ENCODE assay signal across 9 mouse cellular contexts in genomic region chr11:32141627-32142586, GRCm38 (mm10). TPM values are rescaled to one million over a fixed set of nuclear protein-coding genes. Genes with fewer than 3 reads are reported as not detected.
DNase-seq lines count a peak whose midpoint lies in the region; ATAC-seq lines count a peak whose summit lies in the region.
"Had no signal": no experiment of that assay in that cellular context is flagged by ENCODE, and none has a peak within 500 bp of the region (broad histone marks: within the 10 kb centered on the region; RNA-seq: fewer than 3 reads in every experiment).

No protein-coding gene starts in this region.

- WGBS in forebrain, embryonic 14.5 days: 27% methylated on average over 15 of the region's 15 CpGs
- WGBS in limb, embryonic 10.5 days: 32% methylated on average over 15 of the region's 15 CpGs
- WGBS in neural tube, embryonic 15.5 days: 29% methylated on average over 15 of the region's 15 CpGs
- 66% methylated on average over 15 of the region's 15 CpGs for WGBS in liver, embryonic 12.5 days (ENCODE audit: insufficient replicate concordance)

- H3K9me3 ChIP-seq in forebrain, embryonic 14.5 days (replicated peaks; ENCODE audit: control insufficient read depth, low read length): no peaks in the 10 kb centered on the region
- no peaks in the 10 kb centered on the region for H3K9me3 ChIP-seq in limb, embryonic 10.5 days (replicated peaks)
- H3K9me3 ChIP-seq in neural tube, embryonic 15.5 days (replicated peaks): no peaks in the 10 kb centered on the region
- H3K9me3 ChIP-seq in liver, embryonic 12.5 days (replicated peaks): no peaks in the 10 kb centered on the region

- H3K27ac ChIP-seq in forebrain, embryonic 14.5 days (ENCODE audit: low read depth, low read length): peak overlapping the region; percentile 91
- H3K27ac ChIP-seq in limb, embryonic 10.5 days: peak overlapping the region; percentile 37; the same call in 1 of the 2 replicates
- peak overlapping the region; percentile 54 for H3K27ac ChIP-seq in neural tube, embryonic 15.5 days (replicated peaks)
- H3K27ac ChIP-seq in liver, embryonic 12.5 days: no peak overlapping the region

- H3K36me3 ChIP-seq in forebrain, embryonic 14.5 days (ENCODE audit: control insufficient read depth, insufficient read depth, low read length): no peaks in the 10 kb centered on the region
- no peaks in the 10 kb centered on the region for H3K36me3 ChIP-seq in limb, embryonic 10.5 days
- no peaks in the 10 kb centered on the region for H3K36me3 ChIP-seq in neural tube, embryonic 15.5 days
- no peaks in the 10 kb centered on the region for H3K36me3 ChIP-seq in liver, embryonic 12.5 days

- H3K4me2 ChIP-seq in forebrain, embryonic 14.5 days (ENCODE audit: low read length): no peak overlapping the region
- no peak overlapping the region for H3K4me2 ChIP-seq in neural tube, embryonic 15.5 days
- H3K4me2 ChIP-seq in liver, embryonic 12.5 days: no peak overlapping the region
- H3K4me2 ChIP-seq: lung, embryonic 14.5 days had no signal

- no peaks in the 10 kb centered on the region for H3K27me3 ChIP-seq in forebrain, embryonic 14.5 days (replicated peaks; ENCODE audit: control insufficient read depth, insufficient read depth, low read length)
- 0 out of 2 replicates have a peak, but pooled peaks cover 11% of the 10 kb centered on the region for H3K27me3 ChIP-seq in limb, embryonic 10.5 days (ENCODE audit: low read depth, poor library complexity, severe bottlenecking)
- H3K27me3 ChIP-seq in neural tube, embryonic 15.5 days (replicated peaks): no peaks in the 10 kb centered on the region
- H3K27me3 ChIP-seq in liver, embryonic 12.5 days (replicated peaks): no peaks in the 10 kb centered on the region

- peak; percentile 57 to 68 for DNase-seq in layer of hippocampus, adult 18-20 months (ENCODE audit: low spot score in 2 of 2)
- no peak for DNase-seq in layer of hippocampus, postnatal 25 days (ENCODE audit: extremely low spot score in 1 of 2, low spot score in 1 of 2)
- peak; percentile 95 for DNase-seq in forebrain, embryonic 14.5 days (ENCODE audit: low spot score)
- peak; percentile 57 for DNase-seq in limb, embryonic 10.5 days (ENCODE audit: low spot score)
- no peak for DNase-seq in urinary bladder, postnatal 14 days (ENCODE audit: low spot score)

- 0 out of 2 replicates have a peak overlapping the region, but pooled peaks have one; percentile 13 for H3K9ac ChIP-seq in forebrain, embryonic 14.5 days (ENCODE audit: low read length)
- no peak overlapping the region for H3K9ac ChIP-seq in neural tube, embryonic 15.5 days (replicated peaks)
- H3K9ac ChIP-seq in liver, embryonic 12.5 days: no peak overlapping the region
- H3K9ac ChIP-seq: lung, embryonic 14.5 days had no signal

- peak; percentile 93 for ATAC-seq in forebrain, embryonic 14.5 days
- ATAC-seq in neural tube, embryonic 15.5 days (ENCODE audit: low FRiP score): peak; percentile 67
- no peak for ATAC-seq in liver, embryonic 12.5 days

- peaks cover 41% of the 10 kb centered on the region for H3K4me1 ChIP-seq in forebrain, embryonic 14.5 days (ENCODE audit: control insufficient read depth, insufficient read depth, low read length)
- peaks cover 33% of the 10 kb centered on the region for H3K4me1 ChIP-seq in limb, embryonic 10.5 days
- peaks cover 25% of the 10 kb centered on the region for H3K4me1 ChIP-seq in neural tube, embryonic 15.5 days
- H3K4me1 ChIP-seq in liver, embryonic 12.5 days: peaks cover 3% of the 10 kb centered on the region; the same call in 1 of the 2 replicates

- no peak overlapping the region for H3K4me3 ChIP-seq in forebrain, embryonic 14.5 days (ENCODE audit: low read depth, low read length)
- H3K4me3 ChIP-seq in limb, embryonic 10.5 days: no peak overlapping the region
- H3K4me3 ChIP-seq in neural tube, embryonic 15.5 days (replicated peaks): no peak overlapping the region
- H3K4me3 ChIP-seq in liver, embryonic 12.5 days: no peak overlapping the region

RNA-seq across cellular contexts. Expression of gene Il9r, which starts 58.2 kb away (rescaled TPM):
- total RNA-seq in layer of hippocampus, adult 18-20 months (2021): not detected
- not detected for total RNA-seq in layer of hippocampus, postnatal 25 days (2021)
- not detected in 2 replicates for polyA plus RNA-seq in forebrain, embryonic 14.5 days (2014; fragmentation: Nextera tagmentation; extraction: Ambion mirVana)
- not detected in 2 replicates for polyA plus RNA-seq in limb, embryonic 10.5 days (2016; fragmentation: Nextera tagmentation; extraction: Ambion mirVana)
- 1.5 TPM in 1 of 2 replicates, not detected in the other for polyA plus RNA-seq in neural tube, embryonic 15.5 days (2015; fragmentation: Nextera tagmentation; extraction: Ambion mirVana)
- polyA plus RNA-seq in liver, embryonic 12.5 days (2016; fragmentation: Nextera tagmentation; extraction: Ambion mirVana): 0.22 and 0.30 TPM in 2 replicates
- polyA plus RNA-seq: heart, embryonic 14.5 days; lung, embryonic 14.5 days had no signal

Comparison
In these comparisons a context has a peak if more than half of its experiments do, and no peak if none do; other contexts are left out.
1. DNase-seq: peak in layer of hippocampus, adult 18-20 months (2 of 2), forebrain, embryonic 14.5 days (single experiment) and limb, embryonic 10.5 days (single experiment); none in layer of hippocampus, postnatal 25 days (0 of 2) and urinary bladder, postnatal 14 days (single experiment).